Mouse (Mus musculus): ENCODE measurements around the gene Fam184b.

Gene Fam184b

DNA sequence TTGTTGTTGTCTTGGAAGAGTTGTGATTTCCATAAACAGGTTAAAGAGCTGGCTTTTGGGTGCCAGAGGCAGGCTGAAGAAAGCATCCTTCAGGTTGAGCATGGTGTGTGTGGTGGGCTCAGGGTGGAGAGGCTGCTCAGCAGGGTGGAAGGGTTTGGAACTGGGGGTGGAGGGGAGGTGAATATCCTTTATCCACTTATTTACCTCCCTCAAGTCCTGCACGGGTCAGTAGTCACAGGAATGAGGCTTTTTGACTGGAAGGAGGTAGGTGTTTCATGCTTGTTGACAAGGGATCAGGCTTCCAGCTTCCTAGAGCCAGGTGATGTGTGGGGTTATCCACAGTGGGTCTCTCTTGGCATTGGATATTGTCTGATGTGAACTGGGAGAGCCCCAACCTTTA is 124.8 kb downstream of the Fam184b start:
- DNase-seq (ENCODE audit: low read depth, low spot score): no peak

DNA sequence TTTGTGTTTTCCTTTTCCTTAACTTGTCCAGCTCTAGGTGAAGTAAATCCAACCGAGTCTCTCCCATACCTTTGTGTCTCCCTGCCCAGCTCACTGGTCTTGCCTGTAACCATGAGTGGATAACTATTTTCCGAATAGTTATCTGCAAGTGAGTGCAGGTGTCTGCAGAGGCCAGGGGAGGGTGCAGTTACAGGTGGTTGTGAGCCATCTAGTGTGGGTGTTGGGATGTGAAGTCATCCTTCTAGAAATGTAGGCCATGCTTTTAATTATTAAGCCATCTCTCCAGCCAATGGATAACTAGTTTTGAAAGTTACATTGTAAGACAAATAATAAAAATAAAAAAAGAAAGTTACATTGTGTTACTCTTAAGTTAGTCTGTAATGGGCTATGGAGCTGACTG is 125.9 kb downstream of the Fam184b start:
- DNase-seq (ENCODE audit: low read depth, low spot score): no peak

DNA sequence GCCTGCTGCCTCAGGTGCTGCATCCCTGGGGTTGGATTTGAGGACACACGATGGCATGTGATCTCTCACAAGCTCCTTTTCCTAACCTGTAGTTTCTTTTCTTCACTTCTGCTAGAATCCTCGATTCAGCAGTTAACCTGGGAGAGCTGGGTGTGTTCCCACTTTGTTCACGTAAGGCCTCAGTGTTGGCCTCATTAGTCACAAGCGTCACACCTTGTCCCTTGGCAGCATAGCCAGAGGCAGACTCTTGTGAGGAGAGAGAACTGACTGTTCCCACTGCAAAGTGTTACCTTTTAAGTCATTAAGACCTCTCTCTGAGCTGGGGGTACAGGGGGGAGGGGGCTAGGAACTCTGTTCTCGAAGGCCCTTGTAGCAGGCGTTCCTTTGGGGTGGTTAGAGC is 126.5 kb downstream of the Fam184b start:
- DNase-seq (ENCODE audit: low read depth, low spot score): no peak

DNA sequence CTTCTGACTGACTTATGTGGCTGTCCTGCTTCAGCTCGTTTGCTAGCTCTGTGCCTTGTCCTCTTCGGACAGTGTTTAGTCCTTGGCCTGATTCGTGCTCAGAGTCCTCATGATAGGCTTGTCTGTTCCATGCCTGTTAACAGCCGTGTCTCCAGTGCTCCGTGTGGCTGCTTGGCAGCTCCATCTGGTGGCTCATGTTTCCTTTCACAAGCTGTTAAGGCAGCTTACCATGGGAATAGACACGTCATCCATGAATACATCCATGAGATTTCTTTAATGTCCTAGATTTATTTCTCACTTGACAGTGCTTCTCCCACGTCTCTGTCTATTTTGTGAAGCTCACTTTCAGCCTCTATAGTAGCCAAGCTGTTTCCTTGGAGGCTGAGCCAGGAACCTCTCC is 129.3 kb downstream of the Fam184b start:
- DNase-seq (ENCODE audit: low read depth, low spot score): no peak

DNA sequence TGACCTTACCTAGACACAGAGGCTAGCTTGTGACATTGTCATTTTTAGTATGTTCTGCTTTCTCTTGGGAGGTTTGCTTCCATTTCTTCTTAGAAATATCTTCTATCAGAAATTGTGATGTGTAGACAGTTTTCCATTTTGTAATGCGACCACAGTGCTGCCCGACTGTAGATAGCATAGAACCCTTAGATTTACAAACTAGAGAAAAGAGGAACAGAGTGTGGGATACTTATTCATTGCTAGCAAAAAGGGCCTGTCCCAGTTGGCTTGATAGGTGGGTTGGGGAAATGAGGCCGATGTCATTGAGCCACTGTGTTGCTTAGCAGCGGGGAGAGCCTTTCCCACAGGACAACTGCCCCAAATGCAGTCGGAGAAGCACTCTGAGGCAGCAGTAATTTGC is 141.8 kb downstream of the Fam184b start:
- DNase-seq (ENCODE audit: low read depth, low spot score): no peak

DNA sequence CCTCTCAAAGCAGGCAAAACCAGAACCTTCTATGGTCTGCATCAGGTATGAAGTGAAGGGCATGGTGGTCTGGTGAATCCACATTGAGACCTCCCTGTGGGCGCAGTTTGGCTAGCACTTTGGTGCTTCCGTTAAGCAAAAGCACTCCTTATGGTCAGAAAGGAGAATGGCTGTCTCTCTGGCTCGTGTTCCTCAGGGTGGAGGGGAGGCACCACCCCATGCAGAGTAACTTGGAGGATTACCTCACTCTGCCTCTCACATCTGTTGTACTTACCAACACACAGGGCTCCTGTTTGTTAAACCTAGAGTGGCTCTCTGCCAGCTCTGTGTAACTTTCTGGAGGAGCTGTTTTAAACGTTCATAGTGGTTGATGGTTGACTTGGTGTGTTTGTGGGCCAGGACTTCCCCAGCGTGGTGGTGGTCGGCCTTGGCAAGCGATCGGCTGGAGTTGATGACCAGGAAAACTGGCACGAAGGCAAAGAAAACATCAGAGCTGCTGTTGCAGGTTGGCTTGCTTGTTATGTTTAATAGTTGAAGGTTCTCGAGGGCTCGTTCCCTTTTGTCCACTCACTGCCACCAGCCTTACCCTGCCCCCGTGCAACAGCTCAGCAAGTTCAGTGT is 142.4 kb downstream of the Fam184b start:
- peak; percentile 51 for DNase-seq (ENCODE audit: low read depth, low spot score)

DNA sequence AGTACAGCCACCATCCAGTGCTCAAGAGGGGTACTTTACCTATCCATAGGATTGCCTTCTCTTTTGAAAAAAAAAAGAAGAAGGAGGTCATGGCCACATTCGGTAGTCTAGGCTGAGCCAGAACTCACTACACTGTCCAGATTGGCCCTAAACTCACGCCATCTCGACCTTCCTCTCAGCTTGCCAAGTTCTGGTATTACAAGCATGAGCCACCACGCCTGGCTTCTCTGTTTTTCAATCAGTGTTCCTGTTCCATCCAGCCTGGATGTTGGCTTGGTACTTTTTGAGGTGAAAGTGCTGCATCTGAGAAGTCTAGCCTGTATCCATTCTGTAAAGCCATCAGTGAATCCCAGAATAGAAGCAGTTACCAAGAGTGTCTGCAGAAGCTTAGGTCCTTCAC is 142.9 kb downstream of the Fam184b start:
- no peak for DNase-seq (ENCODE audit: low read depth, low spot score)

DNA sequence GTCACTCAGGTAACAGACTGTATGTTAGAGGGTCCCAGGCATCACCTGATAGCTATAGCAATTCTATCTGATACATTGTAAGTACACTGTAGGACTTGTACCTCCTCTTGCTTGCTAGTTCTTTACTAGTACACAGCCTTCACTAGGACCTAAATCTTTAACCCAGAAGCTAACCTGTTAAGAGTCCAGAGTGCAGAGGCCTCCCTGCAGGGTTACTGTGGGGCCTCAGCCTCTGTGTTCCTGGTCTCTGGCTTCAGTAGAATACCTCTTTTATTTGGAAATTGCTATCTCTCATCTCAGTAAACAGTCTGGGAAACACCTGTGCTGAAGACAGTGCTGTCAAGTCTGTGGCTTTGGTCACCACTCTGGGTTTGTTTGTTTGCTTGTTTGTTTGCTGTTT is 143.4 kb downstream of the Fam184b start:
- DNase-seq (ENCODE audit: low read depth, low spot score): no peak

DNA sequence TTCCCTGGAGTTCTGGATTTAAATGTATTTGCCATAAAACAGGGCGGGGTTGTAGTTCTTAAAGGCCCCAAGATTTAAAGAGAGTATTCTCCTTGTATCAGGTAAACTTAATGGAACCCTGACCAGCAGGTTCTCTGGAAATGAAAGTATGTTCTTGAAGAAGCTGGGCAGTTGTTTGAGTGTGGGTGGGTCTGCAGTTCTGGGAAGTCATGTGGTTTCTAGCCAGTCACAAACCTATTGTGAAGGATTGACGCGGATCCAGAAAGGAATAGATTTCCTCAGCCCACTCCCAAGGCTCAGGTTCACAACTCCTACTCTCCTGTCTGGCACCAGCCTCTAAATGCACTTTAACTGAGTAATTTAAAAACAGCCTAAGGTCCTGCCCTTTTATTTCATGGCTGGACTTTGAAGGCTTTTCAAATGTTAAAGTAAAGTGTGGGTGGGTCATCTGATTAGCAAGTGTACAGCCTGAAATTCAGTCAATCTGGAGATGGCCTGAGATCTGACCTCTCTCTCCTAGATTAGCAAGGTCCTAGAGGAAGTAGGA is 143.9 kb downstream of the Fam184b start:
- DNase-seq (ENCODE audit: low read depth, low spot score): peak; percentile 91

DNA sequence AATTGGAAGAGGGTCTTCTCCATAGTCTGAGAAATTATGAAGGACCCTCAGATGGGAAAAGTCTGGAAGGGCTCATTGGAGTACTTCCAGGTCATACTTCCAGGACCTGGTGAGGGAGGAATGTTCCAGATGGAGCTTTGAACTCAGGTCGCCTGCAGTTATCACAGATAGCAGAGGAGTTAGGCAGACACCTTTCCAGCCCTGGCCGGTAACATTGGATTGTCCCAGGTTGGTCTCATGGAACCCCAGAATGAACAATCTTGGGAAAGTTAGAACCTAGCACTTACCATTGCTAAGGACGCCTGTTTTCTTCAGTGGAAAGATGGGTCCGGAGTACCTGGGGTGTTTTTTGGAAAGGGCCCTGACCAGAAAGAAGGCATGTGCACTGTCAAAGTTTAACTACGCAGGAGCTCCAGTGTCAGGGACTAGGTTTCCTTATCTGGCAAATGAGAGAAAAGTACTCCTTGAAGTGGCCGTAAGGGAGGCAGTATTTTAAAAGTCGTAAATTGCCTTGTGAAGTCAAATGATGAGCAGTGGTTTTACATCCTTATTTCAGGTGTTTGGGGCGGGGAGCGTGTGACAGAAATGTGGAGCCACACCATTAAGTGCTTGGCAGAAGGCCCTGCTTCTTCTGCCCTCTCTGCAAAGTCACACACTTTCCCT is 145.2 kb downstream of the Fam184b start:
- no peak for DNase-seq (ENCODE audit: low read depth, low spot score)

DNA sequence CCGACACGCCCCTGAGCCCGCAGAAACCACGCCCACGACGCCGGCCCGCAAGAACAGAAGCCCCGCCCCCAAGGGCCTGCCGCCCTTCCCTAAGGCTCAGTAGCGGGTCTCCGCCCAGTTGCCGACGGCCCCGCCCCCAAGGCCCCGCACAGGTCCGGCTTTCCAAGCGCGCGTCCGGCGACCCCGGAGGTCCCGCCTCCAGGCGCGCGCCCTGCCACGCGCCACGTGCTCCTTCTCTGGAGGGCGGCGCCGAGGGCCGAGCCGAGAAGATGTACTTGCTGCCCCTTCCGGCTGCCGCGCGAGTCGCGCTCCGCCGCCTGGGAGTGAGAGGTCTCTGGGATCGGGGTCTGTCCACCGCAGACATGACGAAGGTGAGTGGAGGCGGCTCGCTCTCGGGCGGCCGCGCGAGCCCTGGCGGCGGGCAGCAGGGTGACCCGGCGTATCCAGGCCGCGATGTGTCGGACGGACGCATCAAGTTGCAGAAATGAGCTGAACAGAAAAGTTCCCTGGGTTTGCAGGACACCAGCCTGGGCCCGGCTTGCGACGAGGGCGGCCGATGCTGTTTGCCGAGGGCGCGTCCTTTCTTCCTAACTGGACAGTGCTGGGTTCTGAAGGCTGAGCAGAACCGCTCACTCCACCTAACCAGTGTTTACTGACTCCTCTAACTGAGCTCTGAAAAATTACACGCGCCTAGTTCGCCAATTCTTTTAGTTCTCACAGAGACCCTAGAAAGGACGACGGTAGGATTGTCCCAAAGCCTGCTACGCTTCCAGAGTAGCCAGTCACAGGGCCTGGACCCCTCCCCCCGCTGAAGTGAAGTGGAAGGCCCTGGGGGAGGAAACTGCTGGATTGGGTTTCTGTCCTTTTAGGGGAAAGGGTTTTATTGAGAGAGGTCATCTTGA is 146.0 kb downstream of the Fam184b start, which contains the start of gene Lap3:
Gene Lap3 (plus strand): TSS at position 184 of the 902 bp plus-strand sequence.
- DNase-seq (ENCODE audit: low read depth, low spot score): peak; percentile 96

DNA sequence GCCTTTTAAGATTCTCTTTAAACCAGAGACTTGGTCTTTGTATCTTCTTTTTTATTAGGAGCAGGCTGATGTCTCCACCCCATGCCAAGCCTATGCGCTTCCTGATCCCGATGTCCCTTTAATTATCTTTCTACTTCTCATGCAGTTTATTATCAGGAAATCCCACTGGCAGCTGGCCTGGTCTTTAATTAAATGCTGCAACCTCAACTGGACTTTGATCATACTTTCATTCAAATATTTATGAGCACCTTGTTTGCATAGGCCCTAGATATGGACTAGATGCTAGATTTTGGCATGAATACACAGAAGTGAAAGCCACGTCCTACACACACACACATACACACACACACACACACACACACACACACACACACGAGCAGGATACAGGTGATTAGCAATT is 147.6 kb downstream of the Fam184b start:
- no peak for DNase-seq (ENCODE audit: low read depth, low spot score)

DNA sequence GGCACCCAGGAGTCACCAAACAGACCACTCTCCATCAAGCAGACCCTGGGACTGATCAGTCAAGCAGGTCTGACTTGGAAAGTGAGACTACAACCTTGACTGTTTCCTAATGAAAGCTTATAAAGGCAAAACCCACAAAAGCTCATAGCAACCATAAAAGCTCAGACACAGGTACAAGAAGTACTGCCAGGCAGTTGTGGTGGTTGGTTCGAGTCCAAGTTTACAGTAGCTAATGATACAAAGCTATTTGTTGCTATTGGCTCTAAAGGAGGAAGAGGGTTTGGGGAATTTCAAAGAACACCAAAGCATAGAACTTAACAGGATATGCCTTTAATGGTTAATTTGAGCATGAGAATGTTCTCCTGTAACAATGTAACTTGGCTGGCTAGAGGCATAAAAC is 155.8 kb downstream of the Fam184b start:
- DNase-seq (ENCODE audit: low read depth, low spot score): no peak

DNA sequence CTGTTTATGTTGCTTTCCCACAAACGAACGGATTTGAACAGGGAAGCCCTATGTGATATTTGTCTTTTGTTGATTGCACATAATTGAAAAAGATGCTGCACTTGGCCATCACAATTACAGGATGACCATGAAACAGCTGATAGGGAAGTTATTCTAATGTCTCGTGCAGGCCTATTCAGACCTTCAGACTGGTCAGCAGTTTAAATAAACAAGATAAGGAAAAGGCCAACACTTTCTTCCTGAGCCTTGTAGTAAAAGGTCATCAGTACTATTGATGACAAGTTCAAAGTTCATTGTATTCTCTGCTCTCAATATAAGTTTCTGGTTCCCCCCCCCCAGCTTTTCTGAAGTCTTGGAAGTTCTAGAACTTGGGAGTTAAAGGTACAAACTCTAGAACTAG is 156.8 kb downstream of the Fam184b start:
- DNase-seq (ENCODE audit: low read depth, low spot score): no peak

DNA sequence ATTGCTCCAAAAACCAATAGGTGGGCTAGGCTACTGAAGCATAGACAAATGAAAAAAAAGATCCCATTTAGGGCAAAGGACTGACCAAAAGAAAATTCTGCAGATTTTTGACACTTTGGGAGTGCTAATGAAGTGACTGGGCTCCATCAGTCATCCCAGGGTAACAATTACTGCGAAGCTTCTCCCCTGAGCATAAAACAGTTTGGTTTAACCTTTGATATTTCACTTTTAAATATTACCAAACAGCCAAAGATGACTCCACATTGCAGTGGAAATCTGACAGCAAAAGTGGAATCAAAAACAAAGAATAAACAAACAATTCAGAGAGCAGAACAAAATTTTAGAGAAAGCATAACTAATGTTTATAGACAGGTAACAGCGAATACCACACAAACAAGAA is 158.3 kb downstream of the Fam184b start:
- no peak for DNase-seq (ENCODE audit: low read depth, low spot score)

DNA sequence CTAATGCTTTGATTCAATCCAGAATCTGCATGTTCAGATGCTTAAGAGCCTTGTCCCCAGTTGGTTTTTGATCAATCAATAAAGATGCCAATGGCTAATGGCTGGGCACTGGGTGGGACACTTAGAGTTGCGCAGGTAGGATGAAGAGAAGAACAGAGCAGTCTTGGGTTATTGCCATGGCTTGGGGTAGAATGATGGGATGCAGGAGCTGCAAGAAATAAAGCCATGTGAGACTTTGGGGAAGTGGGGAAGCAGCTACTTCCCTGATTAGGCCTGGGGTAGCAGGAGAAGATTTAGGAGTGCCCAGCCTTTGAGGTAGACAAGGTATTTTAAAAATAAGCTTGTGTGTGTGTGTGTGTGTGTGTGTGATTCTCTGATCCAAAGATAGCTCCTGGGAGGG is 159.3 kb downstream of the Fam184b start:
- no peak for DNase-seq (ENCODE audit: low read depth, low spot score)

Data from ES-CJ7 (cell line).